Mouse (Mus musculus) small intestine, adult 2 months (tissue): Measurements from ENCODE around the gene Ankrd42. TPM values are rescaled to one million over a fixed set of nuclear protein-coding genes. Genes with fewer than 3 reads are reported as not detected.

Source experiments
- H3K27ac ChIP-seq: fragments of 200-500 bp; 2 replicates; pipeline ENCODE4 v1.5.1; 2012; ENCODE audit warnings: low read depth, low read length, control low read depth, inconsistent platforms; ENCODE audit not compliant: insufficient read depth
- H3K27me3 ChIP-seq: fragments of 200-500 bp; 2 replicates; pipeline ENCODE4 v1.6.1; 2012; ENCODE audit warnings: mild to moderate bottlenecking, moderate library complexity, low read length, inconsistent platforms; ENCODE audit not compliant: control insufficient read depth, insufficient read depth
- H3K36me3 ChIP-seq: fragments of 200-500 bp; 2 replicates; pipeline ENCODE4 v1.6.1; 2012; ENCODE audit warnings: mild to moderate bottlenecking, low read length, control low read depth, inconsistent platforms; ENCODE audit not compliant: control insufficient read depth, insufficient read depth
- H3K4me1 ChIP-seq: fragments of 200-500 bp; 2 replicates; pipeline ENCODE4 v1.6.1; 2012; ENCODE audit warnings: low read length, inconsistent platforms, mixed read lengths; ENCODE audit not compliant: control insufficient read depth, insufficient read depth, insufficient read length
- H3K4me3 ChIP-seq: fragments of 200-500 bp; 2 replicates; pipeline ENCODE4 v1.5.1; 2012; ENCODE audit warnings: low read depth, mild to moderate bottlenecking, control low read depth, inconsistent platforms, low read length, moderate library complexity
- CTCF ChIP-seq: fragments of 200-500 bp; IDR thresholded peaks from 2 replicates; pipeline ENCODE4 v1.5.1; 2012; ENCODE audit warnings: low read depth, mild to moderate bottlenecking, control low read depth, inconsistent platforms, low read length, moderate library complexity, mixed read lengths; ENCODE audit not compliant: insufficient replicate concordance, insufficient read length; ENCODE audit errors: extremely low read depth
- POLR2A ChIP-seq: fragments of 200-500 bp; IDR thresholded peaks from 2 replicates; pipeline ENCODE4 v1.6.1; 2012; ENCODE audit warnings: low read depth, mild to moderate bottlenecking, control low read depth, inconsistent platforms, low read length, moderate library complexity
- WGBS: fragments of 180-500 bp; shearing (Covaris S2); methylation state at CpG from one replicate; pipeline ENCODE4 v1.1.7; 2018; 5-methylcytosine and 5-hydroxymethylcytosine counted together
- polyA plus RNA-seq: library from polyadenylated mRNA; depleted of rRNA; stranded (reverse); fragments of >200 nt; gene quantifications from 2 replicates; pipeline ENCODE4 v1.2.3, GENCODE M21; 2012

The Ankrd42 gene
- polyA plus RNA-seq, 1 experiment = 0.42 TPM

GRCm38 (mm10) chr7:92658050-92658449 is 21.1 kb upstream of the Ankrd42 start:
- peaks cover 59% of the 10 kb centered on the region for H3K36me3 ChIP-seq
- H3K4me1 ChIP-seq = no peaks in the 10 kb centered on the region
- H3K27ac ChIP-seq = no peak overlapping the region
- 92% methylated on average over 5 of the region's 5 CpGs for WGBS
- H3K27me3 ChIP-seq = no peaks in the 10 kb centered on the region
- no peak overlapping the region for H3K4me3 ChIP-seq
- TF ChIP-seq POLR2A (no peak), CTCF (no peak)

GRCm38 (mm10) chr7:92656386-92656785 is 19.4 kb upstream of the Ankrd42 start:
- no peak overlapping the region for H3K4me3 ChIP-seq
- peaks cover 55% of the 10 kb centered on the region for H3K36me3 ChIP-seq
- WGBS = 56% methylated on average over 2 of the region's 2 CpGs
- H3K27me3 ChIP-seq = no peaks in the 10 kb centered on the region
- H3K4me1 ChIP-seq = no peaks in the 10 kb centered on the region
- no peak for TF ChIP-seq POLR2A
- no peak for TF ChIP-seq CTCF
- H3K27ac ChIP-seq = no peak overlapping the region

GRCm38 (mm10) chr7:92653329-92653728 is 16.4 kb upstream of the Ankrd42 start:
- peaks cover 44% of the 10 kb centered on the region for H3K36me3 ChIP-seq
- no peak overlapping the region for H3K27ac ChIP-seq
- H3K4me3 ChIP-seq = no peak overlapping the region
- H3K4me1 ChIP-seq = no peaks in the 10 kb centered on the region
- no peak for TF ChIP-seq POLR2A
- no peaks in the 10 kb centered on the region for H3K27me3 ChIP-seq
- WGBS = 46% methylated on average over 1 of the region's 1 CpGs

GRCm38 (mm10) chr7:92647790-92648189 is 10.8 kb upstream of the Ankrd42 start:
- TF ChIP-seq CTCF = no peak
- TF ChIP-seq POLR2A = no peak
- H3K4me1 ChIP-seq = no peaks in the 10 kb centered on the region
- no peak overlapping the region for H3K27ac ChIP-seq
- WGBS = 71% methylated on average over 7 of the region's 7 CpGs
- H3K27me3 ChIP-seq = no peaks in the 10 kb centered on the region
- H3K4me3 ChIP-seq = no peak overlapping the region
- H3K36me3 ChIP-seq = peaks cover 37% of the 10 kb centered on the region

GRCm38 (mm10) chr7:92642358-92642757 is 5.4 kb upstream of the Ankrd42 start:
- H3K36me3 ChIP-seq = peaks cover 29% of the 10 kb centered on the region
- H3K27ac ChIP-seq = no peak overlapping the region
- H3K4me3 ChIP-seq = no peak overlapping the region
- H3K4me1 ChIP-seq = no peaks in the 10 kb centered on the region
- no peaks in the 10 kb centered on the region for H3K27me3 ChIP-seq
- TF ChIP-seq POLR2A = no peak
- no peak for TF ChIP-seq CTCF

- Histone ChIP-seq H3K36me3 (peaks cover 12% of the 10 kb centered on the region), H3K27ac (no peak overlapping the region), H3K4me3 (no peak overlapping the region), H3K4me1 (peaks cover 8% of the 10 kb centered on the region), H3K27me3 (peaks cover 4% of the 10 kb centered on the region; the same call in 1 of the 2 replicates)
- no peak for TF ChIP-seq POLR2A
- TF ChIP-seq CTCF = no peak
- 69% methylated on average over 5 of the region's 5 CpGs for WGBS
These were observed 1.1 kb upstream of the Ankrd42 start for GRCm38 (mm10) chr7:92638050-92638449.

- Histone ChIP-seq H3K27ac (no peak overlapping the region), H3K4me1 (peaks cover 8% of the 10 kb centered on the region), H3K36me3 (peaks cover 10% of the 10 kb centered on the region), H3K4me3 (peak overlapping the region; percentile 98), H3K27me3 (peaks cover 4% of the 10 kb centered on the region; the same call in 1 of the 2 replicates)
- WGBS = 2% methylated on average over 49 of the region's 49 CpGs
- TF ChIP-seq POLR2A (no peak), CTCF (no peak)
These were observed 489 bp downstream of the Ankrd42 start for GRCm38 (mm10) chr7:92636295-92637011.
